Mouse (Mus musculus) spleen, adult 2 months (tissue): ENCODE data around the gene Bcl2.

Experiments used
- CTCF ChIP-seq: fragments of 200-500 bp; IDR thresholded peaks from 2 replicates; pipeline ENCODE4 v1.5.1; 2011; ENCODE audit warnings: mild to moderate bottlenecking, inconsistent platforms; ENCODE audit not compliant: insufficient read depth, insufficient read length, insufficient replicate concordance; ENCODE audit errors: extremely low read depth
- POLR2A ChIP-seq: fragments of 200-500 bp; IDR thresholded peaks from 2 replicates; pipeline ENCODE4 v1.6.1; 2011; ENCODE audit warnings: low read depth, low read length, inconsistent platforms

DNA sequence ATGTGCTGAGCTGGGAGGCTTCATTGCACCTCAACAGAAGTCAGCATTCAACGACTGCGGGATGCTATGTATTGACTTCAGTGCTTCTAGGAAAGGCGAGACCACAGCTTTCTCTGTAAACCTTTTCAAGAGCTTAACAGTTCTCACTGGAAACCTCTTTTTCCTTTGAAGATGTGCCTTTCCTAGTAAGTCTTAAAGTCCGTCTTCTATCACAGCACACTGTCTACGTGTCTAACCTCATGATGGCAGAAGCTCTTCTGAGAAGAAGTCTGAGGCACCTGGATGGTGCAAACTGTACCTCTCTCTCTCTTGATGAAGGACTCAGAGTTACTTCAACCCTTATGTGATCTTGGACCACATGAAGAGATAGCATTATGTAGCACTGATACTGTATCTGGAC is 107.1 kb downstream of the Bcl2 start:
- TF ChIP-seq CTCF (no peak), POLR2A (no peak)
